7 mouse cellular contexts compared by ENCODE assay signal in the genomic region with DNA sequence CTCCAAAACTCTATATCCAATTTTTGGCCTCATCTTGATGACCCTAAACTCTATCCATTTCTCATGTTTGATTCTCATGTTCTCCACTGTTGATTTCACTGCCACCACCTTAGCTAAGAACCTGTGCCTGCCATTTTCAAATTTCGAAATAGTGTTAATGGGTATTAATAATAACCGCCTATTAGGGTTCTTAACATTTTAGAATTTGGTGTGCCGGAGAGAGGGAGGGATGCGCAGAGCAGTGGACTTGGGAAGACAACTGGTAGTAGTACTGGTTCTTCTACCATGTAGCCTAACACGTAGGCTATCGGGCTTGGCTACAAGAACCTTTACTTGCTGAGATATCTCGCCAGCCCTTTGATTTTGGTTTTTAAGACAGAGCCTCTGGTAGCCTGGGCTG. TPM values are rescaled to one million over a fixed set of nuclear protein-coding genes. Genes with fewer than 3 reads are reported as not detected.
DNase-seq lines count a peak whose midpoint lies in the region; ATAC-seq and TF ChIP-seq lines count a peak whose summit lies in the region.

No protein-coding gene starts in this region.

- H3K27ac ChIP-seq in lung, postnatal 0 days (ENCODE audit: low read length) = no peak overlapping the region
- peak overlapping the region; percentile 98 for H3K27ac ChIP-seq in forebrain, embryonic 12.5 days
- H3K27ac ChIP-seq in limb, embryonic 13.5 days = peak overlapping the region; percentile 80
- peak overlapping the region; percentile 84 for H3K27ac ChIP-seq in stomach, embryonic 15.5 days

- intact Hi-C loops in left cerebral cortex, postnatal 25 days (cut with DNase I) = no loop called here

- TF ChIP-seq CTCF in lung, postnatal 0 days (IDR thresholded peaks at IDR 0.05) = no peak
- no peak for TF ChIP-seq CTCF in lung, adult 2 months (IDR thresholded peaks at IDR 0.05; ENCODE audit: insufficient read depth, low read length)

- H3K4me2 ChIP-seq in lung, postnatal 0 days (replicated peaks; ENCODE audit: low read depth, low read length) = peak overlapping the region; percentile 75
- peak overlapping the region; percentile 72 for H3K4me2 ChIP-seq in forebrain, embryonic 12.5 days
- H3K4me2 ChIP-seq in limb, embryonic 13.5 days (replicated peaks) = peak overlapping the region; percentile 73
- H3K4me2 ChIP-seq in stomach, embryonic 15.5 days = peak overlapping the region; percentile 80

- 79% methylated on average over 7 of the region's 7 CpGs for WGBS in lung, postnatal 0 days
- 79% methylated on average over 7 of the region's 7 CpGs for WGBS in lung, adult 2 months
- 85% methylated on average over 7 of the region's 7 CpGs for WGBS in forebrain, embryonic 12.5 days
- 83% methylated on average over 7 of the region's 7 CpGs for WGBS in limb, embryonic 13.5 days
- WGBS in stomach, embryonic 15.5 days = 82% methylated on average over 7 of the region's 7 CpGs

- peak overlapping the region; percentile 71 for H3K4me3 ChIP-seq in lung, postnatal 0 days (ENCODE audit: low read depth, low read length)
- no peak overlapping the region for H3K4me3 ChIP-seq in lung, adult 2 months (replicated peaks; ENCODE audit: extremely low read depth, low read depth, low read length)
- H3K4me3 ChIP-seq in forebrain, embryonic 12.5 days (replicated peaks) = peak overlapping the region; percentile 72
- H3K4me3 ChIP-seq in limb, embryonic 13.5 days = peak overlapping the region; percentile 66
- H3K4me3 ChIP-seq in stomach, embryonic 15.5 days (replicated peaks) = peak overlapping the region; percentile 73

- H3K27me3 ChIP-seq in lung, postnatal 0 days (replicated peaks; ENCODE audit: insufficient read depth, low read length) = no peaks in the 10 kb centered on the region
- H3K27me3 ChIP-seq in forebrain, embryonic 12.5 days = no peaks in the 10 kb centered on the region
- H3K27me3 ChIP-seq in limb, embryonic 13.5 days = no peaks in the 10 kb centered on the region
- H3K27me3 ChIP-seq in stomach, embryonic 15.5 days (replicated peaks) = no peaks in the 10 kb centered on the region

- no peak for ATAC-seq in lung, postnatal 0 days
- ATAC-seq in forebrain, embryonic 12.5 days (ENCODE audit: low FRiP score) = no peak
- ATAC-seq in limb, embryonic 13.5 days (ENCODE audit: low FRiP score, low read depth) = no peak
- no peak for ATAC-seq in stomach, embryonic 15.5 days (ENCODE audit: insufficient read depth, low FRiP score, low read depth)

- no peak for TF ChIP-seq EP300 in lung, postnatal 0 days (IDR thresholded peaks at IDR 0.05)

- H3K4me1 ChIP-seq in lung, postnatal 0 days (ENCODE audit: insufficient read depth, low read depth, low read length) = peaks cover 9% of the 10 kb centered on the region; the same call in 1 of the 2 replicates
- peaks cover 2% of the 10 kb centered on the region; the same call in 1 of the 2 replicates for H3K4me1 ChIP-seq in lung, adult 2 months (ENCODE audit: control insufficient read depth, insufficient read depth, low read length)
- H3K4me1 ChIP-seq in forebrain, embryonic 12.5 days = peaks cover 27% of the 10 kb centered on the region
- peaks cover 47% of the 10 kb centered on the region for H3K4me1 ChIP-seq in limb, embryonic 13.5 days
- peaks cover 19% of the 10 kb centered on the region for H3K4me1 ChIP-seq in stomach, embryonic 15.5 days

- H3K36me3 ChIP-seq in lung, postnatal 0 days (ENCODE audit: insufficient read depth, low read length) = 0 out of 2 replicates have a peak, but pooled peaks cover 4% of the 10 kb centered on the region
- peaks cover 21% of the 10 kb centered on the region for H3K36me3 ChIP-seq in forebrain, embryonic 12.5 days (replicated peaks)
- peaks cover 21% of the 10 kb centered on the region for H3K36me3 ChIP-seq in limb, embryonic 13.5 days
- H3K36me3 ChIP-seq in stomach, embryonic 15.5 days = peaks cover 13% of the 10 kb centered on the region; the same call in 1 of the 2 replicates

- no peak for TF ChIP-seq POLR2A in lung, adult 2 months (IDR thresholded peaks at IDR 0.05; ENCODE audit: borderline replicate concordance, extremely low read depth, low read depth, low read length)

- H3K9ac ChIP-seq in lung, postnatal 0 days (replicated peaks; ENCODE audit: low read depth) = no peak overlapping the region
- H3K9ac ChIP-seq in forebrain, embryonic 12.5 days = peak overlapping the region; percentile 73
- peak overlapping the region; percentile 79 for H3K9ac ChIP-seq in limb, embryonic 13.5 days
- no peak overlapping the region for H3K9ac ChIP-seq in stomach, embryonic 15.5 days

- no peaks in the 10 kb centered on the region for H3K9me3 ChIP-seq in lung, postnatal 0 days (ENCODE audit: low read length)
- no peaks in the 10 kb centered on the region for H3K9me3 ChIP-seq in forebrain, embryonic 12.5 days
- H3K9me3 ChIP-seq in limb, embryonic 13.5 days = no peaks in the 10 kb centered on the region
- no peaks in the 10 kb centered on the region for H3K9me3 ChIP-seq in stomach, embryonic 15.5 days

- no peak for DNase-seq in lung, postnatal 0 days (ENCODE audit: low spot score)
- no peak for DNase-seq in lung, adult 2 months
- no peak for DNase-seq in retina, embryonic 14.5 days (ENCODE audit: low spot score)
- DNase-seq in left cerebral cortex, postnatal 25 days (ENCODE audit: low spot score in 2 of 2) = no peak

RNA-seq across cellular contexts. Expression of a gene that starts 0.6 kb away (rescaled TPM):
- 5.3 and 5.5 TPM in 2 replicates for polyA plus RNA-seq in lung, postnatal 0 days (2015; fragmentation: Nextera tagmentation; extraction: Ambion mirVana)
- polyA plus RNA-seq in lung, adult 2 months (2012; rRNA removed) = 24.4 and 25.7 TPM in 2 replicates
- 18.5 and 21.9 TPM in 2 replicates for polyA plus RNA-seq in forebrain, embryonic 12.5 days (2016; fragmentation: Nextera tagmentation; extraction: Ambion mirVana)
- 14.4 and 16.1 TPM in 2 replicates for polyA plus RNA-seq in limb, embryonic 13.5 days (2015; fragmentation: Nextera tagmentation; extraction: Ambion mirVana)
- 11.4 and 11.5 TPM in 2 replicates for polyA plus RNA-seq in stomach, embryonic 15.5 days (2015; fragmentation: Nextera tagmentation; extraction: Ambion mirVana)
- 10 to 100 TPM; 13.0 to 13.4 TPM for total RNA-seq in left cerebral cortex, postnatal 25 days (2021)

RNA-seq across cellular contexts. Expression of a gene that starts 24.6 kb away (rescaled TPM):
- 5.9 and 6.6 TPM in 2 replicates for polyA plus RNA-seq in lung, postnatal 0 days (2015; fragmentation: Nextera tagmentation; extraction: Ambion mirVana)
- 16.6 and 26.3 TPM in 2 replicates for polyA plus RNA-seq in lung, adult 2 months (2012; rRNA removed)
- 13.6 and 14.9 TPM in 2 replicates for polyA plus RNA-seq in forebrain, embryonic 12.5 days (2016; fragmentation: Nextera tagmentation; extraction: Ambion mirVana)
- 15.0 and 17.4 TPM in 2 replicates for polyA plus RNA-seq in limb, embryonic 13.5 days (2015; fragmentation: Nextera tagmentation; extraction: Ambion mirVana)
- 13.6 and 14.4 TPM in 2 replicates for polyA plus RNA-seq in stomach, embryonic 15.5 days (2015; fragmentation: Nextera tagmentation; extraction: Ambion mirVana)
- 100 to 1,000 TPM in 1 of 2 experiments, 10 to 100 TPM in 1; 86.5 to 106 TPM for total RNA-seq in left cerebral cortex, postnatal 25 days (2021)

RNA-seq across cellular contexts. Expression of a gene that starts 44.9 kb away (rescaled TPM):
- 42.9 and 48.9 TPM in 2 replicates for polyA plus RNA-seq in lung, postnatal 0 days (2015; fragmentation: Nextera tagmentation; extraction: Ambion mirVana)
- polyA plus RNA-seq in lung, adult 2 months (2012; rRNA removed) = 34.8 and 44.5 TPM in 2 replicates
- polyA plus RNA-seq in forebrain, embryonic 12.5 days (2016; fragmentation: Nextera tagmentation; extraction: Ambion mirVana) = 229 and 231 TPM in 2 replicates
- polyA plus RNA-seq in limb, embryonic 13.5 days (2015; fragmentation: Nextera tagmentation; extraction: Ambion mirVana) = 145 and 149 TPM in 2 replicates
- 91.4 and 96.2 TPM in 2 replicates for polyA plus RNA-seq in stomach, embryonic 15.5 days (2015; fragmentation: Nextera tagmentation; extraction: Ambion mirVana)
- total RNA-seq in left cerebral cortex, postnatal 25 days (2021) = 10 to 100 TPM; 87.6 to 88.7 TPM

RNA-seq across cellular contexts. Expression of a gene that starts 56.3 kb away (rescaled TPM):
- 37.6 and 38.9 TPM in 2 replicates for polyA plus RNA-seq in lung, postnatal 0 days (2015; fragmentation: Nextera tagmentation; extraction: Ambion mirVana)
- 30.0 and 36.7 TPM in 2 replicates for polyA plus RNA-seq in lung, adult 2 months (2012; rRNA removed)
- 97.1 and 111 TPM in 2 replicates for polyA plus RNA-seq in forebrain, embryonic 12.5 days (2016; fragmentation: Nextera tagmentation; extraction: Ambion mirVana)
- 97.5 and 102 TPM in 2 replicates for polyA plus RNA-seq in limb, embryonic 13.5 days (2015; fragmentation: Nextera tagmentation; extraction: Ambion mirVana)
- polyA plus RNA-seq in stomach, embryonic 15.5 days (2015; fragmentation: Nextera tagmentation; extraction: Ambion mirVana) = 63.0 and 66.1 TPM in 2 replicates
- total RNA-seq in left cerebral cortex, postnatal 25 days (2021) = 10 to 100 TPM; 41.2 to 43.4 TPM

Comparison
In these comparisons a context has a peak if more than half of its experiments do, and no peak if none do; other contexts are left out.
1. H3K9ac ChIP-seq: peak in forebrain, embryonic 12.5 days (single experiment) and limb, embryonic 13.5 days (single experiment); none in lung, postnatal 0 days (single experiment) and stomach, embryonic 15.5 days (single experiment).
2. Peak in every context shown above with its lines, with median percentiles within 50 percentile points of each other: H3K4me2 ChIP-seq.